Mouse (Mus musculus) testis, adult 2 months (tissue): ENCODE data around the gene Cat. TPM values are rescaled to one million over a fixed set of nuclear protein-coding genes. Genes with fewer than 3 reads are reported as not detected.

ENCODE experiments used
- H3K27ac ChIP-seq: fragments of 200-500 bp; 2 replicates; pipeline ENCODE4 v1.5.1; 2012; ENCODE audit warnings: low read depth, low read length; ENCODE audit not compliant: control insufficient read depth, insufficient read depth
- H3K27me3 ChIP-seq: fragments of 200-500 bp; 2 replicates; pipeline ENCODE4 v1.6.1; 2012; ENCODE audit warnings: mild to moderate bottlenecking, low read length, moderate library complexity; ENCODE audit not compliant: control insufficient read depth, insufficient read depth
- H3K36me3 ChIP-seq: fragments of 200-500 bp; 2 replicates; pipeline ENCODE4 v1.6.1; 2012; ENCODE audit warnings: mild to moderate bottlenecking, low read length; ENCODE audit not compliant: control insufficient read depth, insufficient read depth
- H3K4me1 ChIP-seq: fragments of 200-500 bp; 2 replicates; pipeline ENCODE4 v1.6.1; 2012; ENCODE audit warnings: low read length; ENCODE audit not compliant: control insufficient read depth, insufficient read depth
- H3K4me3 ChIP-seq: fragments of 200-500 bp; 2 replicates; pipeline ENCODE4 v1.5.1; 2012; ENCODE audit warnings: low read depth, mild to moderate bottlenecking, low read length, moderate library complexity, mixed read lengths; ENCODE audit not compliant: control insufficient read depth
- CTCF ChIP-seq: fragments of 200-500 bp; IDR thresholded peaks from 2 replicates; pipeline ENCODE4 v1.5.1; 2012; ENCODE audit warnings: low read depth, mild to moderate bottlenecking, inconsistent platforms, low read length, moderate library complexity; ENCODE audit not compliant: control insufficient read depth, insufficient read depth, insufficient replicate concordance
- POLR2A ChIP-seq: fragments of 200-500 bp; IDR thresholded peaks from 2 replicates; pipeline ENCODE4 v1.6.1; 2012; ENCODE audit warnings: low read depth, mild to moderate bottlenecking, inconsistent platforms, low read length, moderate library complexity; ENCODE audit not compliant: control insufficient read depth
- polyA plus RNA-seq: library from polyadenylated mRNA; depleted of rRNA; stranded (reverse); fragments of >200 nt; gene quantifications from 2 replicates; pipeline ENCODE4 v1.2.3, GENCODE M21; 2012

Gene Cat
- polyA plus RNA-seq, 1 experiment: 7.5 TPM

DNA sequence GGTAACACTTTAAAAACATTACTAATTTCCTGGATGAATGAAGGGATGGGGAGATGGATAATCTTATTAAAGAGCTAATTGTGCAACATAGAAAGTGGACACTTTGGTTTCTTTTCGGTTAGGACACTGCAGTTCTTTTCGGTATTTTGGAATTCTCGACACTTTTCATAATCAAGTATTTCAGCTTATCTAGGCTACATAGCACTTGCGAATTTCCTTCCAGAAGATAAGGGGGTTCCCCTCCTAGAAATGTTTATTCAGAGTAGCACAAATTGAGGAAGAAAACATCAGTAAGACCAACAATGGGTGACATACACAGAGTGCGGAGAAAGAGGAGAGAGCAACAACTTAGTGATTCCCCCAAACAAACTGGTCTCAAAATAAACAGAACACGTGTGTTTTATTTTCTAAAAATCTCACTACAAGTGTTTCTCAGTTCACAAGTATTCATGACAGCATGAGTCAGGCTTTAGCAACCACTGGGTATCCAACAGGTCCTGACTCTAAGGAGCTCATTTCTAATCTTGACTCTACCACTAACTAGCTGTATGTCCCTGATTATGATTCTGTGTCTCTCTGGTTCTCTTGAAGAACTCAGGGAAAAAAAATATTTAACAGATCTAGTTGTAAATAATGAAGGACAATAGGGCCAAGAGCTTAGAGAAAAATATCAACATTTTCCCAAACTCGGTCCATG, 1.5 kb downstream of the Cat start:
- no peaks in the 10 kb centered on the region for H3K27me3 ChIP-seq
- no peak overlapping the region for H3K27ac ChIP-seq
- no peaks in the 10 kb centered on the region for H3K36me3 ChIP-seq
- peaks cover 9% of the 10 kb centered on the region for H3K4me1 ChIP-seq
- H3K4me3 ChIP-seq: no peak overlapping the region
- TF ChIP-seq POLR2A (no peak), CTCF (no peak)

DNA sequence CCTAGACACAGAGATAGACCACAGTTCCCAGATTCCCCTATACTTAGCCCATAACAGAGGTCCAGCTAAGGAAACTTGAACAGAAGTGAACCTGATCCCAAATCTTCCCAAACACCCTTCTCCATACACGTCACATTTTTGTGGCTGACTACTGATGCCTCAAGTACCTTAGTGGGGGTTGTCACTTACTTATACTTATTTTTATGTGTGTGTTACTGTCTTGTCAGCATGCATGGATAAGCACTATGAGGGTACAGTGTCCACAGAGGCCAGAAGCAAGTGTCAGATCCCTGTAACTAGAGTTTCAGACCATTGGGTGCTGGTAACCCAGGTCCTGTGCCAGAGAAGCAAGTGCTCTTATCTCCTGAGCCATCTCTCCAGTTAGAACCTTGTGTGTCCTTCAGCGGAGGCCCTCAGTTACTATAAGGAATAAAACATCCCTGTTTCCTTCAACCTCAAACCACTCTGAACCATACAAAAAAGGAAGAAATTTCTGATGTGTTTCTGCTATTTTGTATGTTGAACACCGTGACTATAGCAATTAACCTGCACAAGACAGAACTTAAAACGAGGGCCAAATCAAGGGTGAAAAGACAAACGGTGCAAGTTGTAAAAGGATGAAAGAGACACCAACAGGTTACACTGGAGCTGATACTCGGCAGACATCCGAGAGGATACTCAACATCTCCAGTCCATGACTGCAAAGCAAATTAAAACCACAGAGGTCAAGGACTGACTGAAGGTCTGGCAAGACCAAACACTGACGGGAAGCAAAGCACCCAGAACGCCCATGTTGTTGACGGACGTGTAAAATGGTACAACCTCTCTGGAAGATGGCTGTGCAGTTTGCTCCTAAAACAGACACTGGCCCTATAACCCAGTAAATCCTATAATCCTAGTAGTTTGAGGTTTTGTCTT, 3.4 kb downstream of the Cat start:
- no peak overlapping the region for H3K4me3 ChIP-seq
- H3K36me3 ChIP-seq: no peaks in the 10 kb centered on the region
- no peaks in the 10 kb centered on the region for H3K27me3 ChIP-seq
- H3K27ac ChIP-seq: no peak overlapping the region
- TF ChIP-seq CTCF (no peak), POLR2A (no peak)
- peaks cover 9% of the 10 kb centered on the region for H3K4me1 ChIP-seq

DNA sequence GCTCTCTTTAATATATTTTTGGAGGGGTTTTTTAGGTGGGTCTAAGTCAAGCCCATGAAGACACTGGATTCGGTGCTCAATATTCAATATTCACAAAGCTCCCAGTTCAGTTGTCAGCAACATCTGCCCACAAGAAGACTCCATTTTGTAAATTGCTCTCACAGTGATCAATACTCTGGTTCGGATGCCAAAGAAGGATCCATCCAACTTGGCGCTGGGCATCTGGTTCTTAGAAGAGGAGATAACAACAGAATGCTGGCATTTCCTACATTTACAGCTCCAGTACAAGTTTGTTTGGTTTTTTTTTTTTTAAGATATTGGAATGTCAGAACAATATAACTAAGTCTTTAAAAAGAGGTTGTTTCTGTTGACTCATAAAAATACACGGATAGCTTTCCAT, 4.1 kb downstream of the Cat start:
- H3K27me3 ChIP-seq: no peaks in the 10 kb centered on the region
- H3K4me3 ChIP-seq: no peak overlapping the region
- TF ChIP-seq CTCF: no peak
- no peak for TF ChIP-seq POLR2A
- H3K36me3 ChIP-seq: no peaks in the 10 kb centered on the region
- peaks cover 9% of the 10 kb centered on the region for H3K4me1 ChIP-seq
- H3K27ac ChIP-seq: no peak overlapping the region

- H3K27ac ChIP-seq: no peak overlapping the region
Measured at GRCm38 (mm10) chr2:103480240-103480639, 4.7 kb downstream of the Cat start.

GRCm38 (mm10) chr2:103478326-103478725, 6.6 kb downstream of the Cat start:
- TF ChIP-seq POLR2A (no peak), CTCF (no peak)
- Histone ChIP-seq H3K4me1 (no peaks in the 10 kb centered on the region; the same call in 1 of the 2 replicates), H3K27me3 (no peaks in the 10 kb centered on the region), H3K36me3 (no peaks in the 10 kb centered on the region), H3K27ac (no peak overlapping the region), H3K4me3 (no peak overlapping the region)

More at GRCm38 (mm10) chr2:103480240-103480639, 4.7 kb downstream of the Cat start:
- no peaks in the 10 kb centered on the region for H3K27me3 ChIP-seq
- H3K4me1 ChIP-seq: peaks cover 6% of the 10 kb centered on the region
- no peak for TF ChIP-seq POLR2A
- TF ChIP-seq CTCF: no peak
- H3K4me3 ChIP-seq: no peak overlapping the region
- H3K36me3 ChIP-seq: no peaks in the 10 kb centered on the region

DNA sequence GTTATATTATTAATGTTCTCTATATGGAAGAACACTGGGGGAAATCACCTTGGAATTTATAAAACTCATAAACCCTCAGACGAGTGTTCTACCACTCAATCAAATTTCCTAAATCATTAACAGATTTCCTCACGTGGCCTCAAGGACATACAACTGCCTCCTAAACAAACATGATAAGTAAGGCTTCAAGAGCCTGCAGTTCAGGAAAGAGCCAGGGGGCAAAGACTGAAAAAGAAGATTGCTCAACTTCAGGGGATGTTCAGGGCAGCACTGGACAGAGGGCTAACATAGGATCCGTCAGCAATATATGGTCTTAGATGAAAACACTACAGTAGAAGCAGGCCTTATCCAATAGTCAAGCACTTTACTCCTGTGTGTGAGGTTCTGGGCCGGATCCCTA, 7.5 kb downstream of the Cat start:
- Histone ChIP-seq H3K27me3 (no peaks in the 10 kb centered on the region), H3K36me3 (no peaks in the 10 kb centered on the region), H3K4me3 (no peak overlapping the region), H3K27ac (no peak overlapping the region), H3K4me1 (no peaks in the 10 kb centered on the region; the same call in 1 of the 2 replicates)
- TF ChIP-seq CTCF (no peak), POLR2A (no peak)

DNA sequence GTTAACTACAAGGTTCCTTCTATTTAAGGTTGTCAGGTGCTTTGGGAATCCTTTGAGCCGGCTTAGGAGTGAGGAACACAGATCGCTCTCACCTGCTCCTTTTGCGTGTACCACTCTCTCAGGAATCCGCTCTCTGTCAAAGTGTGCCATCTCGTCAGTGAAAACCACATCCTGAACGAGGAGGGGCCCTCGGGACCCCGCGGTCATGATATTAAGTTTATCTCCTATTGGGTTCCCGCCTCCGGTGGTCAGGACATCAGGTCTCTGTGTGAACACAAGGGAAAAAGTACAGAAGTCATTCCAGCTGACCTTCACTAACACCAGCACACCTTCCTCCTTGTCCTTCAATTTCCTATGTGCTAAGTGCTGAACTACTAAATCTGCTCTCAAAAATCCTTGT, 8.3 kb downstream of the Cat start:
- no peak overlapping the region for H3K4me3 ChIP-seq
- no peak for TF ChIP-seq CTCF
- TF ChIP-seq POLR2A: no peak
- no peak overlapping the region for H3K27ac ChIP-seq
- no peaks in the 10 kb centered on the region for H3K36me3 ChIP-seq
- H3K27me3 ChIP-seq: no peaks in the 10 kb centered on the region
- no peaks in the 10 kb centered on the region; the same call in 1 of the 2 replicates for H3K4me1 ChIP-seq
